Mouse (Mus musculus) CH12.LX (cell line): ENCODE results near the gene Trdmt1.

Source experiments
- CHD1 ChIP-seq: IDR thresholded peaks from 2 replicates; pipeline ENCODE4 v1.6.1; 2012; ENCODE audit warnings: low read depth, low read length, improper control_type of control experiment, inconsistent platforms
- EP300 ChIP-seq: IDR thresholded peaks from 2 replicates; pipeline ENCODE4 v1.6.1; 2011; ENCODE audit warnings: low read length, improper control_type of control experiment

DNA sequence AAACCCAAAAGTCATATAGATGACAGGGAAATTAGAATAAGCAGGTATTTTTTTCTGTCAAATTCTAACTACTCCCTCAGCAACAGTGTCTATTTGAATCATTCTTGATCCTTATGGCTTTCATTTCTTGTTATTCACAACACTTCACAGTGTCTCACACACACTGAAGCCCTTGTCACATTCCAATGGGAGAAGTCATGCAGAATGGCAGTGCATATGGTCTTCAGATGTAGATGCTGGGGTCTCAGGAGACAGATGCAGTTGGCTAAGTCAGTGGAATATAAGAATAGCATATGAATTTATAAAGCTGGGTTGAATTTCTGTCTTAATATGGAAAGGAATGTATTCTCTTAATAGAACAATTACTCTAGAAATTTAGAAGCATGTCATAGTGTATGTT, 11.8 kb upstream of the Trdmt1 start:
- TF ChIP-seq CHD1: no peak
- no peak for TF ChIP-seq EP300
